Mouse (Mus musculus) olfactory bulb, adult 2 months (tissue): ENCODE data around the gene Tcp11x2.

Experiments used
- CTCF ChIP-seq: fragments of 200-500 bp; IDR thresholded peaks from 2 replicates; pipeline ENCODE4 v1.5.1; 2012; ENCODE audit warnings: low read depth, mild to moderate bottlenecking, low read length, moderate library complexity; ENCODE audit not compliant: insufficient read depth
- POLR2A ChIP-seq: fragments of 200-500 bp; IDR thresholded peaks from 2 replicates; pipeline ENCODE4 v1.6.1; 2012; ENCODE audit warnings: mild to moderate bottlenecking, low read depth, low read length, moderate library complexity; ENCODE audit not compliant: insufficient read depth

GRCm38 (mm10) chrX:135627605-135628004, 66.0 kb downstream of the Tcp11x2 start, which contains the start of gene Prame:
- TF ChIP-seq CTCF, result no peak
- no peak for TF ChIP-seq POLR2A
